In the genomic region with DNA sequence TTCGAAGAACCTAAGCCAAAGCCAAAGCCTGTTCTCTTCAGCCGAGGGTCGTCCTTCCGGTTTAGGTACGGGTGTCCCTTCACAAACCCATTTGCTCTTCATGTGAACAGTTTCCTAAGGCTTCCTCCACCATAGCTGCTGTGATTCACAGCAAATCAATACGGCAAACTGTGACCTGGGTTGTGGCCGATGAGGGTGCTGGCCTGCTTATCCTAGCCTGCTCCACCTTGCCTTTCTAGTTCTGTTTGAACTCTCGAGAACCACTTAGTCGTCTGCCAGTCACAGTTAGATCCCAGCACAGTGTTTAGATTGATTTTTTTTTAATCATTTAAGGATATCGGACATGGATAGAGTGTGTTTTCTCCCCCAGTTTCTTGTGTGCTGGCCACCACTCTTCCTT, we compare ENCODE assay signal across 22 mouse cellular contexts.
"Had no signal": no experiment of that assay in that cellular context is flagged by ENCODE, and none has a peak within 500 bp of the region (broad histone marks: within the 10 kb centered on the region; RNA-seq: fewer than 3 reads in every experiment).

No protein-coding gene starts in this region.

- H3K27me3 ChIP-seq: heart, embryonic 13.5 days; heart, embryonic 15.5 days; hindbrain, embryonic 13.5 days; hindbrain, embryonic 15.5 days; kidney, embryonic 15.5 days; limb, embryonic 12.5 days had no signal

- H3K9me3 ChIP-seq: heart, embryonic 13.5 days; heart, embryonic 15.5 days; hindbrain, embryonic 13.5 days; hindbrain, embryonic 15.5 days; kidney, embryonic 15.5 days; limb, embryonic 10.5 days; limb, embryonic 12.5 days had no signal

- H3K27ac ChIP-seq: heart, adult 2 months; heart, embryonic 13.5 days; heart, embryonic 15.5 days; hindbrain, embryonic 13.5 days; hindbrain, embryonic 15.5 days; hindbrain, postnatal 0 days; kidney, embryonic 15.5 days; kidney, postnatal 0 days; left cerebral cortex, adult 2 months; limb, embryonic 10.5 days; limb, embryonic 12.5 days had no signal

- H3K4me2 ChIP-seq: heart, embryonic 11.5 days; heart, embryonic 13.5 days; heart, embryonic 15.5 days; hindbrain, embryonic 13.5 days; hindbrain, embryonic 15.5 days; kidney, embryonic 15.5 days; limb, embryonic 12.5 days had no signal

- DNase-seq: gastrocnemius, postnatal 14 days; gastrocnemius, postnatal 36 days; heart, adult 11 months; heart, adult 2 months; heart, postnatal 14 days; heart, postnatal 36 days; kidney, adult 11 months; kidney, adult 2 months; kidney, adult 9 months; kidney, postnatal 14 days; kidney, postnatal 36 days had no signal

- H3K4me1 ChIP-seq: heart, embryonic 15.5 days; limb, embryonic 10.5 days; limb, embryonic 12.5 days had no signal

- ATAC-seq: hindbrain, postnatal 0 days had no signal

- H3K4me3 ChIP-seq: heart, adult 2 months; heart, embryonic 13.5 days; heart, embryonic 15.5 days; hindbrain, embryonic 13.5 days; hindbrain, embryonic 15.5 days; kidney, embryonic 15.5 days; left cerebral cortex, adult 2 months; limb, embryonic 10.5 days; limb, embryonic 12.5 days had no signal

- H3K9ac ChIP-seq: heart, embryonic 13.5 days; heart, embryonic 15.5 days; hindbrain, embryonic 13.5 days; hindbrain, embryonic 15.5 days; kidney, embryonic 15.5 days; limb, embryonic 12.5 days had no signal
